Mouse (Mus musculus): ENCODE data around the gene Gfpt1.

DNA sequence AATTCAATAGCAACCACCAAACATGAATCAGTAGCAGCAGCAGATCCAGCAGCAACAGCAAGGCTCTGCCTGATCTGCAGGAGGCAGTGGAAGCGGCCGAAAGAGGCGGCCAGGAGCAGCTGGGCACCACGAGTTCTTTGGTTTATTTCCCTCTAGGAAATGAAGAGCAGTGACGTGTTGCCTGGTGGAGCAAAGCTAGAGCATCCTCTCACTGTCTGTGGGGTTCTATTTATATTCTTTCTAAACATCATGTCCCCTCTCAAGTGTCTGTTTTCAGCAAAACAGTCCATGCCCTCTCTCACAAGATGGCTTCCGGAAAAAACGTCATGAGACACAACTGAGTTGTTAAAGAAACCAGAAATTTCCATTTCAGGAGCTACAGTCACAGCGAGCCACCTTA is 3.5 kb upstream of the Gfpt1 start:
- no peak for TF ChIP-seq CTCF (IDR thresholded peaks at IDR 0.05; ENCODE audit: borderline replicate concordance, insufficient read depth, low read depth, low read length)
- TF ChIP-seq POLR2A (IDR thresholded peaks at IDR 0.05; ENCODE audit: borderline replicate concordance, insufficient read depth, low read length) = no peak

Data from cerebellum, adult 2 months (tissue).